Mouse (Mus musculus) small intestine, adult 2 months (tissue): ENCODE measurements around the gene Gadd45g.

ENCODE experiments used
- CTCF ChIP-seq: fragments of 200-500 bp; IDR thresholded peaks from 2 replicates; pipeline ENCODE4 v1.5.1; 2012; ENCODE audit warnings: low read depth, mild to moderate bottlenecking, control low read depth, inconsistent platforms, low read length, moderate library complexity, mixed read lengths; ENCODE audit not compliant: insufficient replicate concordance, insufficient read length; ENCODE audit errors: extremely low read depth
- POLR2A ChIP-seq: fragments of 200-500 bp; IDR thresholded peaks from 2 replicates; pipeline ENCODE4 v1.6.1; 2012; ENCODE audit warnings: low read depth, mild to moderate bottlenecking, control low read depth, inconsistent platforms, low read length, moderate library complexity

DNA sequence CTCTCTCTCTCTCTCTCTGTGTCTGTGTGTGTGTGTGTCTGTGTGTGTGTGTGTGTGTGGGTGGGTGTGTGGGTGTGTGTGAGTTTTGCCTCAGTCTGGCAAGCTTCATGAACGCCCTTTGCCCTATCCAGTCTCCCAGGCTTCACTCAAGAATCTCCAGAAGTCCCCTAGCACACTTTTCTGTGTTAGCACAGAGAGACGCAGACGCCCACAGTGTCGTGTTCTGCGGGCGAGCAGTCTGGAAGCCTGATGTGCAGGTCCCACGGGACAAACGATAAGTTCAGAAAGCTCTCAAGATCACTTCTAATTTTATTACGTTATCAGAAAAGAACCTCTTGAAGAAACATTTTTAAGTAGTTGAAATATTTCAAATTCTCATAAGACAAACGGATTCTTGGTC is 1.4 kb upstream of the Gadd45g start:
- no peak for TF ChIP-seq POLR2A
- no peak for TF ChIP-seq CTCF
